Mouse (Mus musculus): ENCODE results near the gene Zranb1. TPM values are rescaled to one million over a fixed set of nuclear protein-coding genes. Genes with fewer than 3 reads are reported as not detected.

Zranb1 gene
- polyA plus RNA-seq, 1 experiment from 2014 or later = 20.1 TPM

GRCm38 (mm10) chr7:133010477-133010876, 79.5 kb downstream of the Zranb1 start:
- 90% methylated on average over 3 of the region's 3 CpGs for WGBS
- Histone ChIP-seq H3K27me3 (no peaks in the 10 kb centered on the region), H3K9ac (no peak overlapping the region), H3K4me2 (no peak overlapping the region), H3K4me3 (replicated peaks) (no peak overlapping the region), H3K27ac (peak overlapping the region; percentile 75), H3K9me3 (no peaks in the 10 kb centered on the region), H3K36me3 (replicated peaks) (peaks cover 8% of the 10 kb centered on the region; the same call in 1 of the 2 replicates), H3K4me1 (peaks cover 76% of the 10 kb centered on the region)
- ATAC-seq (ENCODE audit: low FRiP score) = no peak

- H3K4me3 ChIP-seq (replicated peaks) = no peak overlapping the region
- peak overlapping the region; percentile 75 for H3K27ac ChIP-seq
- no peak overlapping the region for H3K9ac ChIP-seq
- H3K36me3 ChIP-seq (replicated peaks) = peaks cover 6% of the 10 kb centered on the region; the same call in 1 of the 2 replicates
- H3K4me2 ChIP-seq = peak overlapping the region; percentile 4; the same call in 1 of the 2 replicates
- ATAC-seq (ENCODE audit: low FRiP score) = peak; percentile 47
- no peaks in the 10 kb centered on the region for H3K27me3 ChIP-seq
- no peaks in the 10 kb centered on the region for H3K9me3 ChIP-seq
- 45% methylated on average over 5 of the region's 5 CpGs for WGBS
- H3K4me1 ChIP-seq = peaks cover 78% of the 10 kb centered on the region
Observed at GRCm38 (mm10) chr7:133011191-133011590, 80.2 kb downstream of the Zranb1 start.

- Histone ChIP-seq H3K27me3 (no peaks in the 10 kb centered on the region), H3K36me3 (replicated peaks) (peaks cover 6% of the 10 kb centered on the region; the same call in 1 of the 2 replicates), H3K27ac (peak overlapping the region; percentile 75), H3K4me2 (peak overlapping the region; percentile 4; the same call in 1 of the 2 replicates), H3K4me3 (replicated peaks) (no peak overlapping the region), H3K9ac (no peak overlapping the region), H3K4me1 (peaks cover 83% of the 10 kb centered on the region), H3K9me3 (no peaks in the 10 kb centered on the region)
- no peak for ATAC-seq (ENCODE audit: low FRiP score)
- 28% methylated on average over 4 of the region's 4 CpGs for WGBS
Observed at GRCm38 (mm10) chr7:133011611-133012010, 80.7 kb downstream of the Zranb1 start.

- Histone ChIP-seq H3K9ac (no peak overlapping the region), H3K36me3 (replicated peaks) (peaks cover 6% of the 10 kb centered on the region; the same call in 1 of the 2 replicates), H3K9me3 (no peaks in the 10 kb centered on the region), H3K27ac (peak overlapping the region; percentile 53), H3K4me3 (replicated peaks) (no peak overlapping the region), H3K4me1 (peaks cover 82% of the 10 kb centered on the region), H3K4me2 (no peak overlapping the region), H3K27me3 (no peaks in the 10 kb centered on the region)
- WGBS = 73% methylated on average over 14 of the region's 14 CpGs
- no peak for ATAC-seq (ENCODE audit: low FRiP score)
Observed at GRCm38 (mm10) chr7:133012637-133013366, 81.9 kb downstream of the Zranb1 start.

GRCm38 (mm10) chr7:133013923-133014322, 83.0 kb downstream of the Zranb1 start:
- H3K27ac ChIP-seq = no peak overlapping the region
- peaks cover 82% of the 10 kb centered on the region for H3K4me1 ChIP-seq
- no peak overlapping the region for H3K4me3 ChIP-seq (replicated peaks)
- no peaks in the 10 kb centered on the region for H3K9me3 ChIP-seq
- no peak for ATAC-seq (ENCODE audit: low FRiP score)
- H3K36me3 ChIP-seq (replicated peaks) = peaks cover 6% of the 10 kb centered on the region; the same call in 1 of the 2 replicates
- 94% methylated on average over 10 of the region's 10 CpGs for WGBS
- H3K4me2 ChIP-seq = no peak overlapping the region
- H3K27me3 ChIP-seq = no peaks in the 10 kb centered on the region
- no peak overlapping the region for H3K9ac ChIP-seq

- H3K27ac ChIP-seq = peak overlapping the region; percentile 77; the same call in 1 of the 2 replicates
- ATAC-seq (ENCODE audit: low FRiP score) = no peak
- no peak overlapping the region for H3K4me2 ChIP-seq
- no peak overlapping the region for H3K4me3 ChIP-seq (replicated peaks)
- H3K4me1 ChIP-seq = peaks cover 86% of the 10 kb centered on the region
- H3K27me3 ChIP-seq = no peaks in the 10 kb centered on the region
- H3K9ac ChIP-seq = 0 out of 2 replicates have a peak overlapping the region, but pooled peaks have one; percentile 17
- H3K36me3 ChIP-seq (replicated peaks) = peaks cover 4% of the 10 kb centered on the region; the same call in 1 of the 2 replicates
- 91% methylated on average over 14 of the region's 14 CpGs for WGBS
- H3K9me3 ChIP-seq = no peaks in the 10 kb centered on the region
Observed at GRCm38 (mm10) chr7:133014631-133015030, 83.7 kb downstream of the Zranb1 start.

GRCm38 (mm10) chr7:133015416-133016070, 84.6 kb downstream of the Zranb1 start:
- no peaks in the 10 kb centered on the region for H3K9me3 ChIP-seq
- no peaks in the 10 kb centered on the region for H3K27me3 ChIP-seq
- WGBS = 12% methylated on average over 7 of the region's 7 CpGs
- peak; percentile 42; the same call in 1 of the 2 replicates for ATAC-seq (ENCODE audit: low FRiP score)
- H3K4me1 ChIP-seq = peaks cover 88% of the 10 kb centered on the region
- H3K27ac ChIP-seq = peak overlapping the region; percentile 77
- H3K36me3 ChIP-seq (replicated peaks) = peaks cover 2% of the 10 kb centered on the region; the same call in 1 of the 2 replicates
- H3K4me3 ChIP-seq (replicated peaks) = no peak overlapping the region
- H3K9ac ChIP-seq = peak overlapping the region; percentile 17; the same call in 1 of the 2 replicates
- peak overlapping the region; percentile 8 for H3K4me2 ChIP-seq

- peaks cover 71% of the 10 kb centered on the region for H3K4me1 ChIP-seq
- no peak overlapping the region for H3K27ac ChIP-seq
- 63% methylated on average over 7 of the region's 7 CpGs for WGBS
- no peak for ATAC-seq (ENCODE audit: low FRiP score)
- H3K4me3 ChIP-seq (replicated peaks) = no peak overlapping the region
- no peaks in the 10 kb centered on the region for H3K27me3 ChIP-seq
- peaks cover 2% of the 10 kb centered on the region; the same call in 1 of the 2 replicates for H3K36me3 ChIP-seq (replicated peaks)
- H3K9ac ChIP-seq = no peak overlapping the region
- no peaks in the 10 kb centered on the region for H3K9me3 ChIP-seq
- H3K4me2 ChIP-seq = no peak overlapping the region
Observed at GRCm38 (mm10) chr7:133018961-133019360, 88.0 kb downstream of the Zranb1 start.

GRCm38 (mm10) chr7:133019481-133020020, 88.6 kb downstream of the Zranb1 start:
- Histone ChIP-seq H3K36me3 (replicated peaks) (peaks cover 2% of the 10 kb centered on the region; the same call in 1 of the 2 replicates), H3K27me3 (no peaks in the 10 kb centered on the region), H3K4me1 (peaks cover 66% of the 10 kb centered on the region), H3K4me3 (replicated peaks) (no peak overlapping the region), H3K4me2 (no peak overlapping the region), H3K27ac (no peak overlapping the region), H3K9ac (no peak overlapping the region), H3K9me3 (no peaks in the 10 kb centered on the region)
- ATAC-seq (ENCODE audit: low FRiP score) = no peak; the same call in 1 of the 2 replicates
- 19% methylated on average over 5 of the region's 6 CpGs for WGBS

GRCm38 (mm10) chr7:133024694-133025093, 93.8 kb downstream of the Zranb1 start:
- WGBS = 89% methylated on average over 1 of the region's 1 CpGs
- H3K4me1 ChIP-seq = peaks cover 58% of the 10 kb centered on the region
- no peak overlapping the region for H3K4me3 ChIP-seq (replicated peaks)
- H3K27ac ChIP-seq = no peak overlapping the region
- H3K4me2 ChIP-seq = no peak overlapping the region
- 0 out of 2 replicates have a peak, but pooled peaks cover 2% of the 10 kb centered on the region for H3K36me3 ChIP-seq (replicated peaks)
- no peaks in the 10 kb centered on the region for H3K27me3 ChIP-seq
- ATAC-seq (ENCODE audit: low FRiP score) = no peak
- no peak overlapping the region for H3K9ac ChIP-seq
- H3K9me3 ChIP-seq = no peaks in the 10 kb centered on the region

- Histone ChIP-seq H3K9ac (no peak overlapping the region), H3K27ac (no peak overlapping the region), H3K36me3 (replicated peaks) (no peaks in the 10 kb centered on the region), H3K4me1 (peaks cover 36% of the 10 kb centered on the region), H3K9me3 (no peaks in the 10 kb centered on the region), H3K4me3 (replicated peaks) (no peak overlapping the region), H3K27me3 (no peaks in the 10 kb centered on the region), H3K4me2 (no peak overlapping the region)
- 93% methylated on average over 4 of the region's 4 CpGs for WGBS
- ATAC-seq (ENCODE audit: low FRiP score) = no peak
Observed at GRCm38 (mm10) chr7:133027930-133028329, 97.0 kb downstream of the Zranb1 start.

GRCm38 (mm10) chr7:133029004-133029403, 98.1 kb downstream of the Zranb1 start:
- ATAC-seq (ENCODE audit: low FRiP score) = no peak
- no peak overlapping the region for H3K4me2 ChIP-seq
- H3K9me3 ChIP-seq = no peaks in the 10 kb centered on the region
- peaks cover 47% of the 10 kb centered on the region for H3K4me1 ChIP-seq
- no peak overlapping the region for H3K4me3 ChIP-seq (replicated peaks)
- H3K27ac ChIP-seq = no peak overlapping the region
- no peak overlapping the region for H3K9ac ChIP-seq
- WGBS = 95% methylated on average over 8 of the region's 8 CpGs
- no peaks in the 10 kb centered on the region for H3K27me3 ChIP-seq
- H3K36me3 ChIP-seq (replicated peaks) = no peaks in the 10 kb centered on the region
